Mouse (Mus musculus) splenic B cell, adult 2 months (primary cell): ENCODE data around the gene Ip6k2.

Source experiments
- DNase-seq: peaks from one replicate; pipeline ENCODE4 v3.0.0-alpha.2; 2011; ENCODE audit warnings: low read depth, low spot score
- H3K27me3 ChIP-seq: 2 replicates; pipeline ENCODE4 v1.6.1; 2012; ENCODE audit warnings: mild to moderate bottlenecking, low read length, moderate library complexity, mixed read lengths; ENCODE audit not compliant: control insufficient read depth, poor library complexity, insufficient read depth, severe bottlenecking
- H3K36me3 ChIP-seq: 2 replicates; pipeline ENCODE4 v1.6.1; 2012; ENCODE audit warnings: mild to moderate bottlenecking, low read length, moderate library complexity, mixed read lengths; ENCODE audit not compliant: control insufficient read depth, poor library complexity, insufficient read depth, severe bottlenecking

Ip6k2 gene

DNA sequence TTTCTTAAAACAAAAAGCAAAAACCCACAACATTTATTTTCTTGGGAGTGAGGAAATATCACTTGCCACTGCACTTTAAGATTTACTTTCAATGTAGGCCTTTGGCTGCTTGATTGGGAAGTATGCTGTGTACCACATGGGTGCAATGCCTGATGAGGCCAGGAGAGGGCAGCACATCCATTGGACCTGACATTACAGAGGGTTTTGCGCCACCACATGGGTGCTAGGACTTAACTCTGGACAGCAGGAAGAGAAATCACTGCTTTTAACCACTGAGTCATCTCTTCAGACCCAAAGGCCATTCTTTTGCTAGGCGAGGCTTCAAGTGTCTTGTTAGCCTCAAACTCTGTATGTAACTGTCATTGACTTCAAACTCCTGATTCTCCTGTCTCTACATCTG lies 23.8 kb upstream of the Ip6k2 start:
- no peaks in the 10 kb centered on the region for H3K36me3 ChIP-seq
- no peaks in the 10 kb centered on the region for H3K27me3 ChIP-seq
- DNase-seq, result peak; percentile 68

DNA sequence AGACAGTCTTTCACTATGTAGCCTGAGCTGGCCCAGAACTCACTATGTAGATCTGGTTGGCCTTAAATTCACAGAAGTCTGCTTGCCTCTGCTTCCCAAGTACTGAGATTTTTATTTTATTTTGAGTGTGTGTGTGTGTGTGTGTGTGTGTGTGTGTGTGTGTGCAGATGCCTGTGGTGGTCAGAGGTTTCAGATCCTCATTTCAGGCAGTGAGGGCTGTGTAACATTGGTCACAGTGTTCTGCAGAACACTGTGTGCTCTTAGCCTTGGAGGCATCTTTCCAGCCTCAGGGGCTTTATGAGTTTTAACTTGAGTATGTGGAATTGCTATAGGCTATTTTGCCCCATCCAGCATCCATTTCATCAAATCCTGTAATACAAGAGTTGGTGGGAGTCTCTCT lies 22.0 kb upstream of the Ip6k2 start:
- DNase-seq, result peak; percentile 50
- Histone ChIP-seq H3K27me3 (no peaks in the 10 kb centered on the region), H3K36me3 (no peaks in the 10 kb centered on the region)

GRCm38 (mm10) chr9:108764971-108765370 lies 18.6 kb upstream of the Ip6k2 start:
- DNase-seq, result no peak
- Histone ChIP-seq H3K27me3 (no peaks in the 10 kb centered on the region), H3K36me3 (no peaks in the 10 kb centered on the region)

DNA sequence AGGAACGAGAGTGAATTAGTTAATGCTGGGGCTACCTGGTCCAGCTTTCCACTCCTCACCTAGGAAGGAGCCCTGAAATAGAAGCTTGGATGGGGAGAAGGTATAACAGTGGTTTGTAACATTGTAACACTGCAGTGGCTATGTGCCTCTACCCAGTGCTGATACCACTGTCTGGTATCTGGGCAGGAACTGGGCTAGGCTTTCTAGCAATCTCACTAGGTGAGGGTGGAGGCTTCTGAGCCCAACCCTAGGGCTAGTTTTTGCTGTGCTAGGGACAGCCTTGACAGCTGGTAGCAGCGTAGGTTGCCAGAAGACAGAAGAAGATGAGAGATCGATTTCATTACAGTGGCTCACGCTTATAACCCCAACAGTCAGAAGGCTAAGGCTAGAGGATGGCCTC lies 7.0 kb upstream of the Ip6k2 start:
- no peak for DNase-seq
- H3K36me3 ChIP-seq, result no peaks in the 10 kb centered on the region

GRCm38 (mm10) chr9:108777276-108777675 lies 6.3 kb upstream of the Ip6k2 start:
- Histone ChIP-seq H3K27me3 (no peaks in the 10 kb centered on the region), H3K36me3 (no peaks in the 10 kb centered on the region)
- DNase-seq, result no peak

More for the DNA sequence above, 7.0 kb upstream of the Ip6k2 start:
- H3K27me3 ChIP-seq, result no peaks in the 10 kb centered on the region

DNA sequence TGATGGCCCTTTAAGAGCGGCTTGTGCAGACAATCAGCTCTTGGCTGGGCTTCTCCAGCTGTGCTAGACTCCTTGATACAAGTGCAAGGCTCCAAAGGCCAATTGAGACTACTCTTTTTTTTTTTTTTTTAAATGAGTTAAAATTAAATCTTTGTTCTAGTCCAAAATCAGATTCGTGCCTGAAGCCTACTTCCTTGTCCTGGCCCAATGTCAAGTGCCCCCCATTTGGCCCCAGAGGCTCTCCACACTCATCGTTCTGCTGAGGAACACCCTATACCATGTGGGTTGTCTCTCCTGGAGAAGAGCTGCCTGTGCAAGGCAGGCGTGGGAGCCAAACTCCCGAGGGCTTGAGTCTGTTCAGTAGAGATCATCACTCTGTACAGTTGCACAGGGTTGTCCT lies 2.6 kb upstream of the Ip6k2 start:
- no peaks in the 10 kb centered on the region for H3K27me3 ChIP-seq
- no peaks in the 10 kb centered on the region for H3K36me3 ChIP-seq
- no peak for DNase-seq

DNA sequence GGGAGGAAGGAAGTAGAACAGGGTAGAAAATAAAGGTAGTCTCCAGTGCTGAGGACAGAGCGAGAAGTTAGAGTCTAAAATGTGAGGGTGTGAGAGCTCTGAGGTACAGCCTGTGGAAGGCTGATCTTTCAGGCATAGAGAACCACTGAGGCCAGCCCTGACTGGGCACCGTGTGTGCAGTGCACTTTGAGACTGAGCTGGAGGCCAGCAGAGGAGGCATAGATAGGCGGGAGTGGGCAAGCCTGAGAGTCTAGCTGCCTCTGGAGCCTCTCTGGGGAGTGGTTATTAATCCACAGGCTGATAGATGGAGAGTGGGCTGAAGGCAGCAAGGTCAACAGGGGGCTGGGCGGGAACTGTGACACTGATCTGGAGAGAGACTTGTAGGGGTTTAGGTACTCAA lies 1.7 kb upstream of the Ip6k2 start:
- DNase-seq, result no peak
- H3K27me3 ChIP-seq, result no peaks in the 10 kb centered on the region
- no peaks in the 10 kb centered on the region for H3K36me3 ChIP-seq

- no peaks in the 10 kb centered on the region for H3K36me3 ChIP-seq
- H3K27me3 ChIP-seq, result no peaks in the 10 kb centered on the region
- no peak for DNase-seq
These were observed 604 bp upstream of the Ip6k2 start for GRCm38 (mm10) chr9:108782836-108783547.

DNA sequence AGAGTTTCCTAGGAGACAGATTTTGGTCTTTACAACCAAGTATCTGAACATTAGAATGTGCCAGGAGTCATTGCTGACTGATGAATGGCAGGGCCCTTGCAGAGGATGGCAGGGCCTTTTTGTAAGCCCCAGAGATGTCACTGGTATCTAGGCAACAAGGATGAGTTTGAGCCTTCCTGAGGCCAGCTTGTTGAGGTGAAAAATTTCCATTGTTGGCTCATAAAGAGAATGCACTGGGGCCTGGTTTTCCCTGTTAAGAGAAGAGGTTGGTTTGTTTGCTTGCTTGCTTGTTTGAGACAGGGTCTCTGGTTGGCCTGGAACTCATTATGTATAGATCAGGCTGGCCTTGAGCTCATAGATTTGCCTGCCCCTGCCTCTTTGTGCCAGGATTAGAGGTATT lies 1.8 kb downstream of the Ip6k2 start:
- no peak for DNase-seq
- Histone ChIP-seq H3K27me3 (no peaks in the 10 kb centered on the region), H3K36me3 (no peaks in the 10 kb centered on the region)

GRCm38 (mm10) chr9:108786494-108786893 lies 2.9 kb downstream of the Ip6k2 start:
- H3K27me3 ChIP-seq, result no peaks in the 10 kb centered on the region
- H3K36me3 ChIP-seq, result no peaks in the 10 kb centered on the region
- no peak for DNase-seq

GRCm38 (mm10) chr9:108787080-108787479 lies 3.5 kb downstream of the Ip6k2 start:
- no peaks in the 10 kb centered on the region for H3K36me3 ChIP-seq
- DNase-seq, result no peak
- no peaks in the 10 kb centered on the region for H3K27me3 ChIP-seq

DNA sequence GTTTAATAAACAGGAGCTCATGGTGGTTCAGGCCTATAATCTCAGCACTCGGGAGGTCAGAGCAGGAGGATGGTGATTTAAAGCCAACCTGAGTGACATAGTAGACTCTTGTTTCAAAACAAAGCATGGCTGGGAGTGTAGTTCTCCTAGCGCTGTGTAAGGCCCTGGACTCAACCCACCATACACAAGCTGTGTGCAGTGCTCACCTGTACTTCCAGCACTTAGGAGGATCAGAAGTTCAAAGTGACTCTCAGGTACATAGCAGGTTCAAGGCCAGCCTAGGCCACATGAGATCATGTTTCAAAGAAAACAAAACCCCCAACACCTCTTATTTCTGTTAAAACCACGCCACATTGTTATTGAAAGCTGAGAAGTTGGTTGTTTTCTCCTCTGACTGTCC lies 5.1 kb downstream of the Ip6k2 start:
- DNase-seq, result no peak
- Histone ChIP-seq H3K27me3 (no peaks in the 10 kb centered on the region), H3K36me3 (no peaks in the 10 kb centered on the region)

- peaks cover 2% of the 10 kb centered on the region; the same call in 1 of the 2 replicates for H3K36me3 ChIP-seq
- no peak for DNase-seq
- no peaks in the 10 kb centered on the region for H3K27me3 ChIP-seq
These were observed 8.7 kb downstream of the Ip6k2 start for GRCm38 (mm10) chr9:108792307-108792706.

- no peaks in the 10 kb centered on the region for H3K27me3 ChIP-seq
- H3K36me3 ChIP-seq, result peaks cover 6% of the 10 kb centered on the region
- peak; percentile 28 for DNase-seq
These were observed 9.1 kb downstream of the Ip6k2 start for GRCm38 (mm10) chr9:108792730-108793129.

DNA sequence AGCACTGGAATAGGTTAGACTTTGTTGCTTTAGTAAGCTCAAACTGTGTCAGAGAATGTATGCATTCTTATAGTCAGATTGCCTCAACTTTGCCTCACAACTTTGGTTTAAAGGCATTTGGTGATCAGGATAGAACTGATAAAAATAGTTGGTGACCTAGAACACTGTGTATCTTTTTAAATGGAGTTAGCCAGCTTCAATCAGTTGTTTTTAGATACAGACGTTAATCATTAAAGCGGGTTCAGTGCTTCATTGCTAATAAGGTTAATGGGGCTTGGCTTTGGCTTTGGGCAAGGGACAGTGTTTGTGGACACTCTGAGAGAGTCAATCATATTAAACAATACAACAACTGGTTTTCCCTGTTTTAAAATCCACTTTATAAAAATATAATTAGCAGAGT lies 11.7 kb downstream of the Ip6k2 start:
- Histone ChIP-seq H3K27me3 (no peaks in the 10 kb centered on the region), H3K36me3 (peaks cover 11% of the 10 kb centered on the region)
- DNase-seq, result no peak

DNA sequence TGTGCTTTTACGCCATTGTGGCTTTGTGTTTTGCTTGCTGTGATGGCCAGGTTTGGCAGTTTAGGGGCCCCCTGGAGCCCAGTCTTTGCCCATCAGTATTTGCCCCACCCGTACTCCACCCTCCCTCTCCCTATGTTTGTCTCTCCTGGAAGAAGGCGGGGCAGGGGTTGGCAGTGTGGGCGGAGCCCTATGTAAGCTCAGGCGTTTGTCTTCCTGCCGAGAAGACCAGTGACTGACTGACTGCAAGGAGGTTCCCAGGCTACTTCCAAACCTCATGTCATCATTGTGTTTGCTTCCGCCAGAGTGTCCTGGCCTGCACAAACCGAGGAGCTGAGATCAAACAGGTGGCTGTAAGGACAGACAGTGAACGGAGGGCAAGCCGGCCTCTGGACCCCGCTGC lies 12.2 kb downstream of the Ip6k2 start:
- H3K27me3 ChIP-seq, result no peaks in the 10 kb centered on the region
- no peak for DNase-seq
- H3K36me3 ChIP-seq, result peaks cover 11% of the 10 kb centered on the region
